Mouse (Mus musculus): ENCODE data around the gene Kcnh8.

Gene Kcnh8

GRCm38 (mm10) chr17:52602093-52602780 lies at the start of gene Kcnh8:
Gene Kcnh8, plus strand, starts transcription at chr17:52602709.
- no peak for TF ChIP-seq GATA4 (IDR thresholded peaks at IDR 0.05; ENCODE audit: insufficient replicate concordance, low read length)

GRCm38 (mm10) chr17:52559961-52560720 lies 42.4 kb upstream of the Kcnh8 start:
- TF ChIP-seq GATA4 (IDR thresholded peaks at IDR 0.05; ENCODE audit: insufficient replicate concordance, low read length), result no peak

GRCm38 (mm10) chr17:52565467-52566155 lies 36.9 kb upstream of the Kcnh8 start:
- no peak for TF ChIP-seq GATA4 (IDR thresholded peaks at IDR 0.05; ENCODE audit: insufficient replicate concordance, low read length)

- no peak for TF ChIP-seq GATA4 (IDR thresholded peaks at IDR 0.05; ENCODE audit: insufficient replicate concordance, low read length)
Measured at GRCm38 (mm10) chr17:52569584-52570270, 32.8 kb upstream of the Kcnh8 start.

GRCm38 (mm10) chr17:52572229-52572628 lies 30.3 kb upstream of the Kcnh8 start:
- TF ChIP-seq GATA4 (IDR thresholded peaks at IDR 0.05; ENCODE audit: insufficient replicate concordance, low read length), result no peak

GRCm38 (mm10) chr17:52591503-52592194 lies 10.9 kb upstream of the Kcnh8 start:
- TF ChIP-seq GATA4 (IDR thresholded peaks at IDR 0.05; ENCODE audit: insufficient replicate concordance, low read length), result no peak

- no peak for TF ChIP-seq GATA4 (IDR thresholded peaks at IDR 0.05; ENCODE audit: insufficient replicate concordance, low read length)
Measured at GRCm38 (mm10) chr17:52599141-52599540, 3.4 kb upstream of the Kcnh8 start.

GRCm38 (mm10) chr17:52600882-52601371 lies 1.6 kb upstream of the Kcnh8 start:
- no peak for TF ChIP-seq GATA4 (IDR thresholded peaks at IDR 0.05; ENCODE audit: insufficient replicate concordance, low read length)

- no peak for TF ChIP-seq GATA4 (IDR thresholded peaks at IDR 0.05; ENCODE audit: insufficient replicate concordance, low read length)
Measured at GRCm38 (mm10) chr17:52602781-52603170, 267 bp downstream of the Kcnh8 start.

- TF ChIP-seq GATA4 (IDR thresholded peaks at IDR 0.05; ENCODE audit: insufficient replicate concordance, low read length), result no peak
Measured at GRCm38 (mm10) chr17:52603411-52603810, 902 bp downstream of the Kcnh8 start.

- no peak for TF ChIP-seq GATA4 (IDR thresholded peaks at IDR 0.05; ENCODE audit: insufficient replicate concordance, low read length)
Measured at GRCm38 (mm10) chr17:52611382-52611781, 8.9 kb downstream of the Kcnh8 start.

GRCm38 (mm10) chr17:52649186-52649585 lies 46.7 kb downstream of the Kcnh8 start:
- no peak for TF ChIP-seq GATA4 (IDR thresholded peaks at IDR 0.05; ENCODE audit: insufficient replicate concordance, low read length)

GRCm38 (mm10) chr17:52691988-52692387 lies 89.5 kb downstream of the Kcnh8 start:
- no peak for TF ChIP-seq GATA4 (IDR thresholded peaks at IDR 0.05; ENCODE audit: insufficient replicate concordance, low read length)

- no peak for TF ChIP-seq GATA4 (IDR thresholded peaks at IDR 0.05; ENCODE audit: insufficient replicate concordance, low read length)
Measured at GRCm38 (mm10) chr17:52701944-52702343, 99.4 kb downstream of the Kcnh8 start.

GRCm38 (mm10) chr17:52712319-52712718 lies 109.8 kb downstream of the Kcnh8 start:
- no peak for TF ChIP-seq GATA4 (IDR thresholded peaks at IDR 0.05; ENCODE audit: insufficient replicate concordance, low read length)
